Mouse (Mus musculus) ES-E14 (cell line): ENCODE measurements around the gene Plxnd1. TPM values are rescaled to one million over a fixed set of nuclear protein-coding genes. Genes with fewer than 3 reads are reported as not detected.

Source experiments
- DNase-seq: peaks from one replicate; pipeline ENCODE4 v3.0.0-alpha.2; 2013; ENCODE audit warnings: low read depth, low spot score
- H3K27ac ChIP-seq: 2 replicates; pipeline ENCODE4 v1.5.1; 2012; ENCODE audit warnings: low read depth, mild to moderate bottlenecking, low read length, moderate library complexity, mixed read lengths; ENCODE audit not compliant: poor library complexity, insufficient read depth, severe bottlenecking
- H3K36me3 ChIP-seq: 2 replicates; pipeline ENCODE4 v1.6.1; 2012; ENCODE audit warnings: mild to moderate bottlenecking, low read length, moderate library complexity, mixed read lengths; ENCODE audit not compliant: control insufficient read depth, poor library complexity, insufficient read depth, severe bottlenecking
- H3K4me1 ChIP-seq, 2 experiments: fragments of 150-350 bp in 1 of 2; sonication (generic) in 1 of 2; 2 replicates each; pipeline ENCODE4 v1.6.1; 2012; ENCODE audit warnings: low read length in 2 of 2, mild to moderate bottlenecking in 1 of 2, mixed read lengths in 1 of 2; ENCODE audit not compliant: control insufficient read depth in 2 of 2, insufficient read depth in 2 of 2, poor library complexity in 1 of 2
- H3K4me3 ChIP-seq, 2 experiments: fragments of 150-350 bp in 1 of 2; sonication (generic) in 1 of 2; 2 replicates each; pipeline ENCODE4 v1.5.1; 2012; ENCODE audit warnings: low read length in 2 of 2, low read depth in 1 of 2, mild to moderate bottlenecking in 1 of 2, mixed read lengths in 1 of 2; ENCODE audit not compliant: insufficient read depth in 1 of 2, poor library complexity in 1 of 2, severe bottlenecking in 1 of 2
- H3K9ac ChIP-seq: 2 replicates; pipeline ENCODE4 v1.6.1; 2012; ENCODE audit warnings: low read depth, mild to moderate bottlenecking, low read length, mixed read lengths; ENCODE audit not compliant: poor library complexity, insufficient read depth, severe bottlenecking
- H3K9me3 ChIP-seq: fragments of 150-350 bp; sonication (generic); 2 replicates; pipeline ENCODE4 v1.6.1; 2012; ENCODE audit warnings: low read depth, mild to moderate bottlenecking, low read length; ENCODE audit not compliant: control insufficient read depth, insufficient read depth
- CHD2 ChIP-seq: IDR thresholded peaks from 2 replicates; pipeline ENCODE4 v1.6.1; 2014; ENCODE audit warnings: mild to moderate bottlenecking, low read depth, low read length, inconsistent platforms
- HCFC1 ChIP-seq: IDR thresholded peaks from 2 replicates; pipeline ENCODE4 v1.6.1; 2012; ENCODE audit warnings: low read length, inconsistent platforms, borderline replicate concordance; ENCODE audit not compliant: insufficient read depth
- MAFK ChIP-seq: IDR thresholded peaks from 2 replicates; pipeline ENCODE4 v1.6.1; 2014; ENCODE audit warnings: mild to moderate bottlenecking, low read depth, low read length, inconsistent platforms; ENCODE audit not compliant: insufficient read depth
- ZC3H11A ChIP-seq: IDR thresholded peaks from 2 replicates; pipeline ENCODE4 v1.6.1; 2012; ENCODE audit warnings: low read depth, mild to moderate bottlenecking, inconsistent platforms, low read length, borderline replicate concordance
- ZNF384 ChIP-seq: IDR thresholded peaks from 2 replicates; pipeline ENCODE4 v1.6.1; 2012; ENCODE audit warnings: low read depth, low read length, inconsistent platforms
- in situ Hi-C, 2 experiments: fragments of 600-800 bp; cut with MboI; formaldehyde crosslinking; loops; one replicate each; pipeline ENCODE4 v1.15.1; 2025; ENCODE audit warnings: low sequenced_read_pairs in 2 of 2, inconsistent platforms in 1 of 2; ENCODE audit not compliant: unreplicated experiment in 2 of 2
- total RNA-seq: library from RNA; depleted of rRNA; stranded (reverse); fragments of 300-350 nt; gene quantifications from 2 replicates; pipeline ENCODE4 v1.2.3, GENCODE M21; 2012

Gene Plxnd1
- total RNA-seq, 1 experiment, result 8.7 TPM

- H3K36me3 ChIP-seq, result no peaks in the 10 kb centered on the region
- no peaks in the 10 kb centered on the region for H3K9me3 ChIP-seq
- no peak overlapping the region for H3K27ac ChIP-seq
- H3K9ac ChIP-seq, result no peak overlapping the region
- H3K4me3 ChIP-seq, result no peak overlapping the region
- TF ChIP-seq CHD2, result no peak
- no peak for TF ChIP-seq ZNF384
- TF ChIP-seq MAFK, result no peak
- TF ChIP-seq HCFC1, result no peak
- no peaks in the 10 kb centered on the region for H3K4me1 ChIP-seq
- in situ Hi-C loops, result no loop called here
- DNase-seq, result no peak
These were observed 23.3 kb downstream of the Plxnd1 start for GRCm38 (mm10) chr6:115971273-115972060.

GRCm38 (mm10) chr6:115969952-115970351 lies 24.9 kb downstream of the Plxnd1 start:
- Histone ChIP-seq H3K4me1 (no peaks in the 10 kb centered on the region), H3K36me3 (no peaks in the 10 kb centered on the region)

GRCm38 (mm10) chr6:115969103-115969502 lies 25.7 kb downstream of the Plxnd1 start:
- DNase-seq, result no peak
- no peaks in the 10 kb centered on the region for H3K36me3 ChIP-seq
- no peaks in the 10 kb centered on the region for H3K4me1 ChIP-seq
- in situ Hi-C loops, result no loop called here
- no peak overlapping the region for H3K9ac ChIP-seq
- no peak overlapping the region for H3K27ac ChIP-seq
- H3K4me3 ChIP-seq, result no peak overlapping the region
- no peaks in the 10 kb centered on the region for H3K9me3 ChIP-seq
- no peak for TF ChIP-seq ZNF384
- no peak for TF ChIP-seq CHD2
- no peak for TF ChIP-seq HCFC1
- no peak for TF ChIP-seq MAFK
- TF ChIP-seq ZC3H11A, result no peak

More at GRCm38 (mm10) chr6:115969952-115970351, 24.9 kb downstream of the Plxnd1 start:
- no peaks in the 10 kb centered on the region for H3K9me3 ChIP-seq
- no peak overlapping the region for H3K9ac ChIP-seq
- H3K27ac ChIP-seq, result no peak overlapping the region
- in situ Hi-C loops, result no loop called here
- no peak overlapping the region for H3K4me3 ChIP-seq
- TF ChIP-seq CHD2 (no peak), HCFC1 (no peak), MAFK (no peak), ZC3H11A (no peak), ZNF384 (no peak)
- no peak for DNase-seq

GRCm38 (mm10) chr6:115968700-115969099 lies 26.1 kb downstream of the Plxnd1 start:
- H3K9me3 ChIP-seq, result no peaks in the 10 kb centered on the region
- no peaks in the 10 kb centered on the region for H3K4me1 ChIP-seq
- H3K36me3 ChIP-seq, result no peaks in the 10 kb centered on the region
- no peak overlapping the region for H3K27ac ChIP-seq
- TF ChIP-seq HCFC1, result no peak
- no peak for TF ChIP-seq ZC3H11A
- TF ChIP-seq CHD2, result no peak
- no peak for TF ChIP-seq MAFK
- no peak for TF ChIP-seq ZNF384
- in situ Hi-C loops, result no loop called here
- no peak overlapping the region for H3K9ac ChIP-seq
- no peak overlapping the region for H3K4me3 ChIP-seq
- DNase-seq, result no peak

GRCm38 (mm10) chr6:115968086-115968485 lies 26.7 kb downstream of the Plxnd1 start:
- H3K4me3 ChIP-seq, result no peak overlapping the region
- no peak overlapping the region for H3K9ac ChIP-seq
- H3K36me3 ChIP-seq, result no peaks in the 10 kb centered on the region
- no peak for DNase-seq
- TF ChIP-seq ZNF384 (no peak), ZC3H11A (no peak), HCFC1 (no peak), MAFK (no peak), CHD2 (no peak)
- H3K4me1 ChIP-seq, result no peaks in the 10 kb centered on the region
- in situ Hi-C loops, result no loop called here
- H3K9me3 ChIP-seq, result no peaks in the 10 kb centered on the region
- no peak overlapping the region for H3K27ac ChIP-seq
